Mouse (Mus musculus) gastrocnemius, postnatal 10 days (tissue): ENCODE measurements at regions not wholly inside any gene's neighbourhood (a gene's known extent, or its start where the extent isn't known, plus 50 kb on each side); places are given as distances from the start of the nearest gene placed in this dataset.

Experiments
- DNase-seq: peaks from one replicate; pipeline ENCODE4 v3.0.0; 2021; ENCODE audit warnings: mixed read lengths
- microRNA-seq, 2 experiments: library from miRNA; unstranded; fragments of <30 nt; microRNA quantifications; one replicate each; pipeline ENCODE4 v1.2.0; 2021

- DNase-seq, result no peak
Measured at GRCm38 (mm10) chr1:83496888-83497287, 88.9 kb upstream of the Sphkap start.

GRCm38 (mm10) chr1:83496380-83496779 lies 88.4 kb upstream of the Sphkap start:
- DNase-seq, result no peak

GRCm38 (mm10) chr1:83495022-83495421 lies 87.0 kb upstream of the Sphkap start:
- no peak for DNase-seq

- no peak for DNase-seq
Measured at GRCm38 (mm10) chr1:83479111-83479510, 71.1 kb upstream of the Sphkap start.

Small RNAs in the stretch of these regions (microRNA-seq; reads per million reads assigned to microRNA genes)
- 0 reads per million in 2 experiments for gene Gm25754
